Mouse (Mus musculus) liver, postnatal 0 days (tissue): ENCODE measurements around the gene Tgm5. TPM values are rescaled to one million over a fixed set of nuclear protein-coding genes. Genes with fewer than 3 reads are reported as not detected.

Source experiments
- ATAC-seq: fragments of 200-750 bp; cut with Nextera tagmentation; 2 replicates; pipeline ENCODE4 v1.8.0; 2017; ENCODE audit warnings: mild to moderate bottlenecking, moderate library complexity
- DNase-seq: peaks from one replicate; pipeline ENCODE4 v3.0.0-alpha.2; 2016
- H3K27ac ChIP-seq: fragments of 300-500 bp; sonication (generic); 2 replicates; pipeline ENCODE4 v1.5.1; 2014; ENCODE audit warnings: antibody characterized with exemption, moderate library complexity, mild to moderate bottlenecking, low read depth
- H3K27me3 ChIP-seq: fragments of 300-500 bp; sonication (generic); 2 replicates; pipeline ENCODE4 v1.6.1; 2014; ENCODE audit warnings: low read length, control low read depth, mixed read lengths; ENCODE audit not compliant: insufficient read depth
- H3K36me3 ChIP-seq: fragments of 300-500 bp; sonication (generic); replicated peaks from 2 replicates; pipeline ENCODE4 v1.6.1; 2014; ENCODE audit warnings: mild to moderate bottlenecking, control low read depth, low read length, moderate library complexity, mixed read lengths; ENCODE audit not compliant: insufficient read depth
- H3K4me1 ChIP-seq: fragments of 300-500 bp; sonication (generic); 2 replicates; pipeline ENCODE4 v1.6.1; 2014; ENCODE audit warnings: antibody characterized with exemption, mild to moderate bottlenecking, control low read depth; ENCODE audit not compliant: insufficient read depth
- H3K4me2 ChIP-seq: fragments of 300-500 bp; sonication (generic); 2 replicates; pipeline ENCODE4 v1.6.1; 2014; ENCODE audit warnings: low read depth, mild to moderate bottlenecking, low read length, moderate library complexity, mixed read lengths
- H3K4me3 ChIP-seq: fragments of 300-500 bp; sonication (generic); 2 replicates; pipeline ENCODE4 v1.5.1; 2014; ENCODE audit warnings: low read depth, low read length
- H3K9ac ChIP-seq: fragments of 300-500 bp; sonication (generic); replicated peaks from 2 replicates; pipeline ENCODE4 v1.6.1; 2014; ENCODE audit warnings: mild to moderate bottlenecking, moderate library complexity
- H3K9me3 ChIP-seq: fragments of 300-500 bp; sonication (generic); 2 replicates; pipeline ENCODE4 v1.6.1; 2016; ENCODE audit warnings: mild to moderate bottlenecking, control low read depth, low read length, mixed read lengths
- CTCF ChIP-seq: sonication (generic); IDR thresholded peaks from 2 replicates; pipeline ENCODE4 v1.5.1; 2016; ENCODE audit warnings: antibody characterized with exemption, low read depth
- EP300 ChIP-seq: IDR thresholded peaks from 2 replicates; pipeline ENCODE4 v1.6.1; 2016; ENCODE audit warnings: antibody characterized with exemption, low read depth, mild to moderate bottlenecking
- WGBS: fragments of 180-500 bp; shearing (Covaris S2); extraction: QIAGEN DNeasy Blood & Tissue Kit; methylation state at CpG from one replicate; pipeline ENCODE4 v1.1.7; 2014; ENCODE audit not compliant: insufficient replicate concordance; 5-methylcytosine and 5-hydroxymethylcytosine counted together
- polyA plus RNA-seq: library from polyadenylated mRNA; unstranded; fragments of >200 nt; fragmentation: Nextera tagmentation; extraction: Ambion mirVana; gene quantifications from 2 replicates; pipeline ENCODE4 v1.2.1, GENCODE M21; 2015

Gene Tgm5
- polyA plus RNA-seq, 1 experiment from 2014 or later = not detected

DNA sequence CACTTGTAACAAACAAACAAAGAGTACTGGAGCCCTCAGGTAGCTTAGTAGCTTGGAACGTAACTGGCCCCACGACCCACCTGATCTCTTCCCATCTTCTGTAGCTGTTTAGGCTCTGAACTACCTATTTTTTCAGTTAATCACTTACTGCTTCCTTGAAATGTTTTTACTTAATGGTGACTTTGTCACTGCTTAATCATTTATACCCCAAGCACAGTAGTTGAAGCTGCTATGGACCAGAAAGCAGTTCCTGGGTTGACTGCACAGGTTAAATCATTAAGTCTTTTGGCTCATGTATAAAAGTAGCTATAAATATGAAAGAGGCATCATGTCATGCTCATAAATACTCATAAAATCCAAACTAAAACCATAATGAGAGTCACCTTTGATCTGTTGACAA is 29.8 kb upstream of the Tgm5 start:
- Histone ChIP-seq H3K4me1 (no peaks in the 10 kb centered on the region), H3K27ac (no peak overlapping the region), H3K9me3 (no peaks in the 10 kb centered on the region), H3K36me3 (no peaks in the 10 kb centered on the region), H3K27me3 (no peaks in the 10 kb centered on the region), H3K4me2 (no peak overlapping the region), H3K4me3 (no peak overlapping the region), H3K9ac (no peak overlapping the region)
- WGBS = 80% methylated on average over 2 of the region's 2 CpGs
- DNase-seq = no peak
- TF ChIP-seq EP300 (no peak), CTCF (no peak)
- ATAC-seq = no peak

DNA sequence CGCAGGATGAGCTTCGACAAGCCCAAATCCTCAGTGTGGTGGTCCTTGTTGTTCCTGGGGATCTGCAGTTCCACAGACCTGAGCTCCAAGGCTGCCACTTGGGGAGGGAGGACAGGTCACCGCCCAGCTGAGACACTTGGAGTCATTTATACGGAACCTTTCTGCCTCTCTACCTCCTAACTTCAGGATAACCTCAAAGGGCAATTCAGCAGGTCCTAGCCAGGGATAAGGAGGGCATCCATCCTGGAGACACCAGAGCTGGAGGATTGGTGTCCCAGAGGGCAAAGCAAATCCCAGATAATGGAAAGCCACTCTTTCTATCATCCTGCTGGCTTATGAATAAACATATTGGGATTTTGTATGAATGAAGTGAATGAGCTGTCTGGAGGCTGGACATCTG is 24.1 kb upstream of the Tgm5 start, which contains the start of gene Tgm7:
TSS of gene Tgm7 (minus strand) at position 101 of the 400 bp plus-strand sequence.
- DNase-seq (no peak), ATAC-seq (no peak)
- no peaks in the 10 kb centered on the region for H3K9me3 ChIP-seq
- TF ChIP-seq CTCF = no peak
- TF ChIP-seq EP300 = no peak
- no peak within 1 kb of the TSS for H3K27ac ChIP-seq
- WGBS = 83% methylated on average over 4 of the region's 4 CpGs
- no peak within 1 kb of the TSS for H3K9ac ChIP-seq
- H3K4me1 ChIP-seq = no peaks in the 10 kb centered on the region
- no peaks in the 10 kb centered on the region for H3K27me3 ChIP-seq
- no peak within 1 kb of the TSS for H3K4me3 ChIP-seq
- no peaks in the 10 kb centered on the region for H3K36me3 ChIP-seq
- H3K4me2 ChIP-seq = no peak within 1 kb of the TSS

DNA sequence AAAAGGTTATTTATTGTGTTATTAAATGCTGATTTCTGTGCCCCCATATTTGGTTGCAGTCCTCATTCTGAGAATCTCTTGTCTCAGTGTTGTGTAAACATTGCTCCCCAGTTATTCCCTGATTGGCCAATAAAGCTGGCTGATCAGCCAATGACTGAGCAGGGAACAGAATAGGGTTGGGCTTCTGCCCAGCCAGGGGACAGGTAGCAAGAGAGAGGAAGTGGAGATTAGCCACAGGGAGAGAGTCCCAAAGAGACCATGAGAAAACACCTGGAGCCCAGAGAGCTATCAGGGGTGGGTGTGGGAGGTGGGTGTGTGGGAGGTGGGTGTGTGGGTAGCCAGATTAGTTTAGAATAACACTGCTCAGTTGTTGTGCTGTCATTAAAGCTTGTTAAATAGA is 20.3 kb upstream of the Tgm5 start:
- no peak overlapping the region for H3K9ac ChIP-seq
- no peak overlapping the region for H3K4me3 ChIP-seq
- no peak overlapping the region for H3K27ac ChIP-seq
- H3K4me2 ChIP-seq = no peak overlapping the region
- H3K36me3 ChIP-seq = no peaks in the 10 kb centered on the region
- no peaks in the 10 kb centered on the region for H3K4me1 ChIP-seq
- peak; percentile 48 for ATAC-seq
- no peak for TF ChIP-seq EP300
- no peak for TF ChIP-seq CTCF
- DNase-seq = no peak
- H3K9me3 ChIP-seq = no peaks in the 10 kb centered on the region
- H3K27me3 ChIP-seq = no peaks in the 10 kb centered on the region

DNA sequence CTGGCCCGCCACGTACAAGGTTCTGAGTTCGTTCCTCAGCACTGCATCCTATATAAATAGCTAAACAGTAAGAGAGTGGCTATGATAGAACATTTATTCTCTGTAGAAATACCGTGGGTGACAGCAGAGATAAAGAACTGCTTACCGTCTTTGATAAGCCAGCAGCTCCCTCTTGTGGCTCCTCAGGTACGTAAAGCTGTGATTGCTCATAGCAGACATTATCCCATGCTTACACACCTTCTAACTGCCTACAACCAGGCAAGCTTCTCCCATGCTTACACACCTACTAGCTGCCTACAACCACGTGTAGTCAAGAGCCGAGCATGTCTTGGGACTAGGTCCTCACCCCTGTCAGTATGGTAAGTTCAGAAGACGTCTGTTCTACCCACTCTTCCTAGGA is 16.4 kb upstream of the Tgm5 start:
- DNase-seq = peak; percentile 62
- no peaks in the 10 kb centered on the region for H3K9me3 ChIP-seq
- H3K9ac ChIP-seq = no peak overlapping the region
- H3K4me1 ChIP-seq = no peaks in the 10 kb centered on the region
- WGBS = 18% methylated on average over 9 of the region's 9 CpGs
- no peak for ATAC-seq
- no peaks in the 10 kb centered on the region for H3K36me3 ChIP-seq
- no peaks in the 10 kb centered on the region for H3K27me3 ChIP-seq
- TF ChIP-seq CTCF = peak; percentile 86
- TF ChIP-seq EP300 = no peak
- H3K4me3 ChIP-seq = no peak overlapping the region
- no peak overlapping the region for H3K4me2 ChIP-seq
- no peak overlapping the region for H3K27ac ChIP-seq

DNA sequence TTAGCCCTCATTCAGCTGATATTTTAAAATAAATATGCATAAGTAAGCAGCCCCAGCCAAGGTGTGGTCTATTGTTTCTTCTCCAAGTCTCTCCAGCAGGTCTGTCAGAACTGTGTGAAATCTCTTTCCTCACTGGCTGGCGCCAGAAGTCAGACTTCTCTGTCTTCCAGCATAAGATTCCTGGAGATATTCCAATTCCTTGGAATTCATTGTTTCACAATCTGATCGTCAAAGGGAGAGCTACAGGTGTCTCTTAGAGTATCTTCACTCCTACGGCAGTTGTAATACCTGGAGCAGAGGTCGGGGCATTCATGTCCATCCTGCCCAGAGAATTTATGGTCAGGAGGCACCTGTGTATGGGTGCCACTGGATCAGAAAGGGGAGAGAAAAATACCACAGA is 4.1 kb upstream of the Tgm5 start:
- ATAC-seq (no peak), DNase-seq (no peak)
- no peak overlapping the region for H3K9ac ChIP-seq
- TF ChIP-seq EP300 (no peak), CTCF (no peak)
- no peak overlapping the region for H3K27ac ChIP-seq
- H3K9me3 ChIP-seq = no peaks in the 10 kb centered on the region
- H3K4me3 ChIP-seq = no peak overlapping the region
- H3K36me3 ChIP-seq = no peaks in the 10 kb centered on the region
- H3K27me3 ChIP-seq = no peaks in the 10 kb centered on the region
- no peak overlapping the region for H3K4me2 ChIP-seq
- 64% methylated on average over 4 of the region's 4 CpGs for WGBS
- no peaks in the 10 kb centered on the region for H3K4me1 ChIP-seq

DNA sequence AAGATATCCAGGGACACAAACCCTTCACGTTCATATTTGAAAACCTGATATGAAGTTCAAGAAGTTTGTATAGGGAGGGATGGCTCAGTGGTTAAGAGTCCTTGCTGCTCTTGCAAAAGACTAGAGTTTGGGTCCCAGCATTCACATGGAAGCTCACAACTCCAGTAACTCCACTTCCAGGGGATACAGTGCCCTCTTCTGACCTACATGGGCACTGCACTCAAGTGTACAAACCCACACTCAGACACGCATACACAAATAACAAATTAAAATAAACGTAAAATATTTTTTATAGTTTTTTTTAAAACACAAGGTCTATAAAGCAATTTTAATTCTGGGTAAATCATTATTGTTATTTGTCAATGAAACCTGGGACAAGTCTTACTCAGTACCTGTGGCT is 2.9 kb upstream of the Tgm5 start:
- TF ChIP-seq CTCF (peak; percentile 48), EP300 (no peak)
- WGBS = 83% methylated on average over 3 of the region's 3 CpGs

DNA sequence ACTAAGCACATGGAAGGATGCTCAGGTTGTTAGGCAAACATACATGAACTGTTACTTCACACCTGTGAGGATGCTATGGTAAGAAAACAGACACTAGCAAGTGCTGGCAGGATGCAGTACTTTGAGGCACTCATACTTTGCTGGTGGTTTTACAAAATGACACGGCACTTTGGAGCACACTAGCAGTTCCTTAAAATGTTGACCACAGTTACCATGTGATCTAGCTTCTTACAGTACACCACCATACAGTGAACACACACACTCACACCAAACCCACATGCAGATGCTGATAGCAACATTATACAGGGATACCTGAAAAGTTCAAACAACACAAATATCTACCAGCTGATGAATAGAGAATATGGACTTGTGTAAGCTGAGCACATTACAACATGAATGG is 3.0 kb downstream of the Tgm5 start:
- no peak overlapping the region for H3K4me2 ChIP-seq
- TF ChIP-seq CTCF = no peak
- TF ChIP-seq EP300 = no peak
- no peak for DNase-seq
- ATAC-seq = peak; percentile 43; the same call in 1 of the 2 replicates
- 25% methylated on average over 1 of the region's 1 CpGs for WGBS
- no peaks in the 10 kb centered on the region for H3K36me3 ChIP-seq
- no peak overlapping the region for H3K9ac ChIP-seq
- H3K4me3 ChIP-seq = no peak overlapping the region
- H3K27ac ChIP-seq = no peak overlapping the region
- no peaks in the 10 kb centered on the region for H3K9me3 ChIP-seq
- H3K27me3 ChIP-seq = no peaks in the 10 kb centered on the region
- H3K4me1 ChIP-seq = no peaks in the 10 kb centered on the region

More for the DNA sequence above, 2.9 kb upstream of the Tgm5 start:
- Histone ChIP-seq H3K27ac (no peak overlapping the region), H3K9ac (no peak overlapping the region), H3K9me3 (no peaks in the 10 kb centered on the region), H3K4me3 (no peak overlapping the region), H3K4me1 (no peaks in the 10 kb centered on the region), H3K27me3 (no peaks in the 10 kb centered on the region), H3K4me2 (no peak overlapping the region), H3K36me3 (no peaks in the 10 kb centered on the region)
- DNase-seq (no peak), ATAC-seq (no peak)
